Mouse (Mus musculus) heart, embryonic 12.5 days (tissue): Measurements from ENCODE around the gene Olfr145. TPM values are rescaled to one million over a fixed set of nuclear protein-coding genes. Genes with fewer than 3 reads are reported as not detected.

Experiments
- ATAC-seq: fragments of 200-750 bp; cut with Nextera tagmentation; 2 replicates; pipeline ENCODE4 v1.8.0; 2017; ENCODE audit warnings: moderate TSS enrichment, moderate library complexity; ENCODE audit not compliant: insufficient number of reproducible peaks, low FRiP score
- H3K27ac ChIP-seq: fragments of 300-500 bp; sonication (generic); 2 replicates; pipeline ENCODE4 v1.5.1; 2016; ENCODE audit warnings: mild to moderate bottlenecking, moderate library complexity; ENCODE audit not compliant: poor library complexity, severe bottlenecking
- H3K27me3 ChIP-seq: fragments of 300-500 bp; sonication (generic); replicated peaks from 2 replicates; pipeline ENCODE4 v1.6.1; 2016; ENCODE audit warnings: mild to moderate bottlenecking, moderate library complexity
- H3K36me3 ChIP-seq: fragments of 300-500 bp; sonication (generic); 2 replicates; pipeline ENCODE4 v1.6.1; 2016; ENCODE audit warnings: mild to moderate bottlenecking, moderate library complexity
- H3K4me1 ChIP-seq: fragments of 300-500 bp; sonication (generic); replicated peaks from 2 replicates; pipeline ENCODE4 v1.6.1; 2016; ENCODE audit warnings: mild to moderate bottlenecking
- H3K4me2 ChIP-seq: fragments of 300-500 bp; sonication (generic); 2 replicates; pipeline ENCODE4 v1.6.1; 2016; ENCODE audit warnings: mild to moderate bottlenecking, moderate library complexity
- H3K4me3 ChIP-seq: fragments of 300-500 bp; sonication (generic); 2 replicates; pipeline ENCODE4 v1.5.1; 2016; ENCODE audit warnings: mild to moderate bottlenecking
- H3K9ac ChIP-seq: fragments of 300-500 bp; sonication (generic); 2 replicates; pipeline ENCODE4 v1.6.1; 2016; ENCODE audit warnings: mild to moderate bottlenecking, moderate library complexity
- H3K9me3 ChIP-seq: fragments of 300-500 bp; sonication (generic); replicated peaks from 2 replicates; pipeline ENCODE4 v1.6.1; 2016; ENCODE audit warnings: mild to moderate bottlenecking, moderate library complexity
- WGBS: fragments of 180-500 bp; shearing (Covaris S2); methylation state at CpG from one replicate; pipeline ENCODE4 v1.1.7; 2016; 5-methylcytosine and 5-hydroxymethylcytosine counted together
- polyA plus RNA-seq: library from polyadenylated mRNA; unstranded; fragments of >200 nt; fragmentation: Nextera tagmentation; extraction: Ambion mirVana; gene quantifications from 2 replicates; pipeline ENCODE4 v1.2.1, GENCODE M21; 2016

The Olfr145 gene
- polyA plus RNA-seq, 1 experiment from 2014 or later: not detected

DNA sequence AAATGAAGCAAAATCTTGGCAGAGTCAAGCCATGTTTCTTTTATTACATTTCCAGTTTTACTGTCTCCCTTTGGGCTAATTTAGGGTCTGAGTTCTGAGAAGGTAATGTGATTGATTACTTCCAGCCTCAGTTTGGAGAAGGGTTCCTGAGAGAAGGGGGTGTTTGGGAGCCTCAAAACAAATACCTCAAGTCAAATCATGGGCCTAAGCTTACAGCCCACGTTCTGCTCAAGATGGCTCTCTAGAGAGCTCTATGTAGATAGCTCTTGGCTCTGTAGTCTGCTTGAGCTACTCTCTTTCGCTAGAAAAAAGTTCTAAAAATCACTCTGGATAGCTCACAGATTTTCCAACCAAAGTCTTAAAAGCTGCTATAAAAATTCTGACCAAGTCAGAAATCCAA, 28.9 kb downstream of the Olfr145 start:
- Histone ChIP-seq H3K27me3 (no peaks in the 10 kb centered on the region), H3K27ac (no peak overlapping the region), H3K9me3 (no peaks in the 10 kb centered on the region), H3K4me1 (no peaks in the 10 kb centered on the region), H3K4me3 (no peak overlapping the region), H3K4me2 (no peak overlapping the region), H3K9ac (no peak overlapping the region), H3K36me3 (no peaks in the 10 kb centered on the region)
- WGBS: 59% methylated on average over 2 of the region's 2 CpGs
- ATAC-seq: no peak

DNA sequence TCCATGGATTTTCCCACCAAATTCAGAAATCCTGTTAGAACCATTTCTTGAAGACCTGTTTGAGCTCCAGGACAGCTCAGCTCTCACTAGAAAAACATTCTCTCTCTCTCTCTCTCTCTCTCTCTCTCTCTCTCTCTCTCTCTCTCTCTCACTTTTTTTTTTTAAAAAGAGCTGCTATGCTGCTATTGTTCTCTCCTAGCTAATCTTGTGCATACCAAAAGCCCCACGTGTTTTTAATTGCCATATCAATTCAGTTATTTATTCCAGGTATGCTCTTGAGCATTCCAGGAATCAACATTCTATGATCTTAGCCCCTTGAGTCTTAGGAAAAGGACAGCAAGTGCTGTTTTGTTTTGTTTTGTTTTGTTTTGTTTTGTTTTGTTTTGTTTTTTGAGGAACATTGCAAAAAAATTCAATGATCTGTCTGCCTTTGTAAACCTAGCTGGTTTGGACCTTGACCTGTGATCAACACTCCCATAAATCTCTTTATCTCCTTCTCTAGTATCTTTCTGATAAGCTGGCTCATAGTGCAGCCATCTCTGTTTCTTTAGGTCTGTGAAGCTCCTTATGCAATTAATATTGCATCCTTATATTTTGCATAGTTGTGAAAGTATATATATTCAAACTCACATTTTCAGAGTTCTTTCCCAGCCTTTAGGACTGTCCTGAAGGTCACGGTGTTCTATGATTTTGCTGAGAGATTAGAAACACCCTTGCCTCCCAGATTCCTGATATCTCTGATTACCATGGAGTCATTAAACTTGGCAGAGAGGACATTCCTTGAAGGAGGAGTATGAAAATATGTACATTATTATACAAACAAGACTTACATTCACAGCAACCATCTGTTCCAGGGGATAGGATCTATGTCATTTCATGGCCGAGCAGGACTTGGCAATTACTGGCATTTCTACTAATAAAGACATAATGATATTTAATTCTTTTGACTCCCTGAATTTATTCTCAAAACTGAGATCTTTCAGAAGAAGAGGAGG, 29.8 kb downstream of the Olfr145 start:
- WGBS: 60% methylated on average over 3 of the region's 3 CpGs
- H3K36me3 ChIP-seq: no peaks in the 10 kb centered on the region
- H3K27ac ChIP-seq: no peak overlapping the region
- H3K4me1 ChIP-seq: no peaks in the 10 kb centered on the region
- no peak for ATAC-seq
- H3K4me2 ChIP-seq: no peak overlapping the region
- H3K9me3 ChIP-seq: no peaks in the 10 kb centered on the region
- no peaks in the 10 kb centered on the region for H3K27me3 ChIP-seq
- H3K4me3 ChIP-seq: no peak overlapping the region
- H3K9ac ChIP-seq: no peak overlapping the region

DNA sequence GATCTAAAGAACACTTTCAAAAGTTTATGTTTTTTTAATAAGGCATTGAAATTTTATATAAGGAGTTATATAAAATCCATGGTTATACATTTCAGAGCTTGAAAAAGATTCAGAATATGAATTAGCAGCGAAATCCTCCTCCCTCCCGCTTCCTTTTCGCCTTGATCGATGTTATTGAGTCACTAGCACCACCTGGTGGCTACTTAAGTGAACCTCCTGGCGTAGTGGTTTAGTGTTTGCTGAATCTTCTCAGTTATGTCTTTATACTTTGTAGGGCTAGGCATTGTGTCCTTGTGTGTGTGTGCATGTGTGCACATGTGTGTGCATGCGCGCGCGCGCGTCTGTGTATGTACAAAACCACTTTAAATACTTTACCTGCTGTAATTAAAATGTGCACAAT, 36.0 kb downstream of the Olfr145 start:
- Histone ChIP-seq H3K9me3 (no peaks in the 10 kb centered on the region), H3K4me1 (no peaks in the 10 kb centered on the region), H3K9ac (no peak overlapping the region), H3K4me2 (no peak overlapping the region), H3K27ac (no peak overlapping the region), H3K27me3 (no peaks in the 10 kb centered on the region), H3K4me3 (no peak overlapping the region), H3K36me3 (no peaks in the 10 kb centered on the region)
- WGBS: 6% methylated on average over 11 of the region's 11 CpGs
- no peak for ATAC-seq

DNA sequence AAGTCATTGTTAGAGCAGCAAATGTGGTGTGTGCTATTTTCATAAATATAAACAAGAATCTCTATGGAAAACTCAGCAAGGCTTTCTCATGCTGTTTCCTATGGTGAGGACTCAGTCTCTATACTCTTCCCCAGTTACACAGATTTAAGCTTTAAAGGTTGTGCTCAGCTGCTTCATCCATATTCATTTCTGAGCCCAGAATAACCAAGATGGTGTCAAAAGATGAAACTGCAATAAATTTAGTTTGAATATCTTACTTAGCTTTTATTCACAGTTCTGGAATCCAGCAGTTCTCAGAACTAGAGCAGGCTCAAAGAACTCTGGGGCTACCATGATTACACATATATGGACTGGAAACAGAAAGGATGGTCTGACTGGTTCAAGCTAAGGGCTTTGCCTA, 37.6 kb downstream of the Olfr145 start:
- no peak overlapping the region for H3K27ac ChIP-seq
- no peak overlapping the region for H3K4me2 ChIP-seq
- no peak overlapping the region for H3K9ac ChIP-seq
- no peaks in the 10 kb centered on the region for H3K9me3 ChIP-seq
- ATAC-seq: no peak
- H3K4me3 ChIP-seq: no peak overlapping the region
- no peaks in the 10 kb centered on the region for H3K36me3 ChIP-seq
- H3K27me3 ChIP-seq: no peaks in the 10 kb centered on the region
- no peaks in the 10 kb centered on the region for H3K4me1 ChIP-seq

DNA sequence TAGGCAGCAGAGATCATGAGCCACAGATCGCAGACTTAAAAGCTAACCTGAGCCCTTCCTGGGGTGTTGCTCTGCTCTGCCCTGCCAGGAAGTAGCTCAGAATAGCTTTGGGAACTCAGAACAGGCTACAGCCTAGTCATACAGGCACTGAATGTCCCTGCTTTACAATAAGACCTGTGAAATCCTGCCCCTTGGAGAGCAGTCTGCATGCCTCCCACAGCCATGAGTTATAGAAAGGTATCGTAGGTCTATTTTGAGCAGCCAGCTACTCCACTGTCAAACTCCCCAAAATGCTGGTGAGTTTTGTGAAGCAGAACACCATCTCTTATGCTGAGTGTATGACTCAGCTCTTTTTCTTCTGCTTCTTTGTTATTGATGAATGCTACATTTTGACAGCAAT, 44.6 kb downstream of the Olfr145 start:
- no peaks in the 10 kb centered on the region for H3K36me3 ChIP-seq
- H3K9me3 ChIP-seq: no peaks in the 10 kb centered on the region
- no peak overlapping the region for H3K4me3 ChIP-seq
- H3K4me2 ChIP-seq: no peak overlapping the region
- 90% methylated on average over 2 of the region's 2 CpGs for WGBS
- no peak overlapping the region for H3K27ac ChIP-seq
- H3K27me3 ChIP-seq: no peaks in the 10 kb centered on the region
- no peak overlapping the region for H3K9ac ChIP-seq
- ATAC-seq: no peak
- no peaks in the 10 kb centered on the region for H3K4me1 ChIP-seq

Other genes starting within 250 kb of the Olfr145 start
- 151 and 162 TPM in 2 replicates for gene Tbrg1, start 239.4 kb upstream of the Olfr145 start, polyA plus RNA-seq
- 0.14 TPM in 1 of 2 replicates, not detected in the other for gene Panx3, start 227.5 kb upstream of the Olfr145 start, polyA plus RNA-seq
- gene Olfr160, start 180.5 kb upstream of the Olfr145 start, polyA plus RNA-seq: not detected in 2 replicates
- not detected in 2 replicates for gene Olfr874, start 151.6 kb upstream of the Olfr145 start, polyA plus RNA-seq
- not detected in 2 replicates for gene Olfr875, start 124.9 kb upstream of the Olfr145 start, polyA plus RNA-seq
- not detected in 2 replicates for gene Olfr876, start 93.7 kb upstream of the Olfr145 start, polyA plus RNA-seq
- gene Olfr877, start 42.5 kb upstream of the Olfr145 start, polyA plus RNA-seq: not detected in 2 replicates
- gene Olfr878, start 21.1 kb downstream of the Olfr145 start, polyA plus RNA-seq: not detected in 2 replicates
- gene Olfr881, start 95.1 kb downstream of the Olfr145 start, polyA plus RNA-seq: not detected in 2 replicates
- gene Olfr883, start 129.1 kb downstream of the Olfr145 start, polyA plus RNA-seq: not detected in 2 replicates
- gene Olfr884, start 149.8 kb downstream of the Olfr145 start, polyA plus RNA-seq: not detected in 2 replicates
- gene Olfr885, start 164.6 kb downstream of the Olfr145 start, polyA plus RNA-seq: not detected in 2 replicates
- not detected in 2 replicates for gene Olfr887, start 187.3 kb downstream of the Olfr145 start, polyA plus RNA-seq
- gene Olfr888, start 211.4 kb downstream of the Olfr145 start, polyA plus RNA-seq: not detected in 2 replicates
- gene Olfr889, start 218.5 kb downstream of the Olfr145 start, polyA plus RNA-seq: 0.03 TPM in 2 replicates
- gene Olfr890, start 245.8 kb downstream of the Olfr145 start, polyA plus RNA-seq: not detected in 2 replicates